10 mouse cellular contexts compared by ENCODE assay signal in the genomic region with DNA sequence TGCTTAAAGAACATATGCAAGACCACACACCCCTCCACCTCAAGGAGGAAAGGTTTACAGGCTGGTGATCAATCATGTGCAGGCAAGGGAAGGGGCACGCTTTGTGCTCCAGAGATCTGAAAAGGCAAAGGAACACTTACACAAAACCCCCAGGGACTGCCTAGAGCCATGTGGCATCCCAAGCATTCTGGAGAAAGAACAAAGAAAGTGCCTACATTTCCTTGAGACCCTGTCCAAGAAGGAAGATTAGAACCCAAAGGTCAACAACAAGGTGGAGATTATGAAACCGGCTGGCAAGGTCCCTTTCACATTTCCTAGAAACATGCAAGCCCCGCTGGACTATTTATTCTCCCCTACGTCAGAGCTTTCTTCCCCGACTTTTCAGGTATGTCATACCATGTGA. TPM values are rescaled to one million over a fixed set of nuclear protein-coding genes. Genes with fewer than 3 reads are reported as not detected.
DNase-seq lines count a peak whose midpoint lies in the region; ATAC-seq and TF ChIP-seq lines count a peak whose summit lies in the region.
"Had no signal": no experiment of that assay in that cellular context is flagged by ENCODE, and none has a peak within 500 bp of the region (broad histone marks: within the 10 kb centered on the region; RNA-seq: fewer than 3 reads in every experiment).

No protein-coding gene starts in this region.

- no peak for ATAC-seq in limb, embryonic 15.5 days (ENCODE audit: insufficient number of reproducible peaks, low FRiP score, low TSS enrichment, low read depth)
- ATAC-seq in stomach, embryonic 15.5 days (ENCODE audit: insufficient read depth, low FRiP score, low read depth): no peak
- no peak for ATAC-seq in megakaryocyte-erythroid progenitor cell, adult 5-6 weeks (replicated peaks; ENCODE audit: low FRiP score, low TSS enrichment, poor library complexity, severe bottlenecking)

- WGBS in kidney, adult 2 months: 33% methylated on average over 5 of the region's 5 CpGs
- WGBS in limb, embryonic 15.5 days: 57% methylated on average over 5 of the region's 5 CpGs
- 44% methylated on average over 5 of the region's 5 CpGs for WGBS in stomach, embryonic 15.5 days
- 69% methylated on average over 5 of the region's 5 CpGs for WGBS in cerebellum, adult 2 months

- no peak overlapping the region for H3K4me2 ChIP-seq in limb, embryonic 15.5 days
- no peak overlapping the region for H3K4me2 ChIP-seq in stomach, embryonic 15.5 days
- H3K4me2 ChIP-seq: embryonic facial prominence, embryonic 12.5 days; hindbrain, embryonic 15.5 days had no signal

- no peaks in the 10 kb centered on the region for H3K9me3 ChIP-seq in limb, embryonic 15.5 days
- no peaks in the 10 kb centered on the region for H3K9me3 ChIP-seq in stomach, embryonic 15.5 days
- H3K9me3 ChIP-seq: embryonic facial prominence, embryonic 12.5 days; hindbrain, embryonic 15.5 days had no signal

- H3K27me3 ChIP-seq in kidney, adult 2 months (replicated peaks; ENCODE audit: control insufficient read depth, insufficient read depth, low read length): no peaks in the 10 kb centered on the region
- H3K27me3 ChIP-seq in limb, embryonic 15.5 days: no peaks in the 10 kb centered on the region
- H3K27me3 ChIP-seq in stomach, embryonic 15.5 days (replicated peaks): no peaks in the 10 kb centered on the region
- no peaks in the 10 kb centered on the region; the same call in 1 of the 2 replicates for H3K27me3 ChIP-seq in cerebellum, adult 2 months (ENCODE audit: control insufficient read depth, insufficient read depth, low read length)
- H3K27me3 ChIP-seq: embryonic facial prominence, embryonic 12.5 days; hindbrain, embryonic 15.5 days had no signal

- intact Hi-C loops in left cerebral cortex, postnatal 25 days (cut with DNase I): loop anchor here (1.0 to 10.0 kb wide), 5 partner anchors 169 to 500 kb away; a partner anchor contains a TSS

- H3K4me3 ChIP-seq in kidney, adult 2 months (ENCODE audit: insufficient read depth, low read depth, low read length): no peak overlapping the region
- H3K4me3 ChIP-seq in limb, embryonic 15.5 days: no peak overlapping the region
- no peak overlapping the region for H3K4me3 ChIP-seq in stomach, embryonic 15.5 days (replicated peaks)
- H3K4me3 ChIP-seq in cerebellum, adult 2 months (replicated peaks; ENCODE audit: insufficient read depth, low read depth, low read length): no peak overlapping the region
- H3K4me3 ChIP-seq: embryonic facial prominence, embryonic 12.5 days; hindbrain, embryonic 15.5 days had no signal

- H3K4me1 ChIP-seq in kidney, adult 2 months (ENCODE audit: control insufficient read depth, insufficient read depth, low read length): peaks cover 28% of the 10 kb centered on the region
- peaks cover 7% of the 10 kb centered on the region; the same call in 1 of the 2 replicates for H3K4me1 ChIP-seq in limb, embryonic 15.5 days
- H3K4me1 ChIP-seq in stomach, embryonic 15.5 days: no peaks in the 10 kb centered on the region
- no peaks in the 10 kb centered on the region for H3K4me1 ChIP-seq in cerebellum, adult 2 months (ENCODE audit: control insufficient read depth, insufficient read depth, low read length)
- H3K4me1 ChIP-seq: hindbrain, embryonic 15.5 days had no signal

- no peaks in the 10 kb centered on the region for H3K36me3 ChIP-seq in kidney, adult 2 months (ENCODE audit: control insufficient read depth, insufficient read depth, low read length)
- H3K36me3 ChIP-seq in limb, embryonic 15.5 days: no peaks in the 10 kb centered on the region
- no peaks in the 10 kb centered on the region for H3K36me3 ChIP-seq in stomach, embryonic 15.5 days
- H3K36me3 ChIP-seq: embryonic facial prominence, embryonic 12.5 days; hindbrain, embryonic 15.5 days had no signal

- no peak for TF ChIP-seq POLR2A in kidney, adult 2 months (IDR thresholded peaks at IDR 0.05; ENCODE audit: low read depth, low read length)
- no peak for TF ChIP-seq POLR2A in cerebellum, adult 2 months (IDR thresholded peaks at IDR 0.05; ENCODE audit: borderline replicate concordance, insufficient read depth, low read length)

- H3K27ac ChIP-seq in kidney, adult 2 months (ENCODE audit: insufficient read depth, low read depth, low read length): no peak overlapping the region
- H3K27ac ChIP-seq in limb, embryonic 15.5 days: 0 out of 2 replicates have a peak overlapping the region, but pooled peaks have one; percentile 19
- peak overlapping the region; percentile 14; the same call in 1 of the 2 replicates for H3K27ac ChIP-seq in stomach, embryonic 15.5 days
- H3K27ac ChIP-seq in cerebellum, adult 2 months (ENCODE audit: insufficient read depth, low read length): no peak overlapping the region
- H3K27ac ChIP-seq: embryonic facial prominence, embryonic 12.5 days; hindbrain, embryonic 15.5 days had no signal

- H3K9ac ChIP-seq in limb, embryonic 15.5 days: no peak overlapping the region
- no peak overlapping the region for H3K9ac ChIP-seq in stomach, embryonic 15.5 days
- H3K9ac ChIP-seq: embryonic facial prominence, embryonic 12.5 days; hindbrain, embryonic 15.5 days had no signal

- DNase-seq in kidney, adult 11 months: peak; percentile 59
- DNase-seq in kidney, postnatal 10 days: no peak
- peak; percentile 86 for DNase-seq in kidney, adult 2 months
- no peak for DNase-seq in cerebellum, adult 2 months
- no peak for DNase-seq in left cerebral cortex, postnatal 25 days (ENCODE audit: low spot score in 2 of 2)

- no peak for TF ChIP-seq CTCF in kidney, adult 2 months (conservative IDR thresholded peaks at IDR 0.05; ENCODE audit: insufficient read depth, insufficient read length, low read depth, low read length)
- TF ChIP-seq CTCF in cerebellum, adult 2 months (IDR thresholded peaks at IDR 0.05; ENCODE audit: borderline replicate concordance, insufficient read depth, low read depth, low read length): no peak

RNA-seq across cellular contexts. Expression of a gene that starts 11.2 kb away (rescaled TPM):
- 4.7 and 5.8 TPM in 2 replicates for polyA plus RNA-seq in kidney, adult 2 months (2012; rRNA removed)
- polyA plus RNA-seq in limb, embryonic 15.5 days (2015; fragmentation: Nextera tagmentation; extraction: Ambion mirVana): 56.5 and 62.3 TPM in 2 replicates
- 43.4 and 50.8 TPM in 2 replicates for polyA plus RNA-seq in stomach, embryonic 15.5 days (2015; fragmentation: Nextera tagmentation; extraction: Ambion mirVana)
- polyA plus RNA-seq in cerebellum, adult 2 months (2012; rRNA removed): 16.9 and 17.3 TPM in 2 replicates
- total RNA-seq in megakaryocyte-erythroid progenitor cell, adult 5-6 weeks (2014; fragmentation: Nextera tagmentation): 63.6 and 66.2 TPM in 2 replicates
- total RNA-seq in megakaryocyte-erythroid progenitor cell, adult 5-6 weeks (2017): 70.4 and 95.9 TPM in 2 replicates
- total RNA-seq in left cerebral cortex, postnatal 25 days (2021): 10 to 100 TPM; 15.8 to 19.8 TPM

RNA-seq across cellular contexts. Expression of a gene that starts 11.5 kb away (rescaled TPM):
- 5.1 and 5.9 TPM in 2 replicates for polyA plus RNA-seq in kidney, adult 2 months (2012; rRNA removed)
- polyA plus RNA-seq in limb, embryonic 15.5 days (2015; fragmentation: Nextera tagmentation; extraction: Ambion mirVana): 0.99 and 1.2 TPM in 2 replicates
- polyA plus RNA-seq in stomach, embryonic 15.5 days (2015; fragmentation: Nextera tagmentation; extraction: Ambion mirVana): 0.48 and 0.50 TPM in 2 replicates
- 0.29 and 0.36 TPM in 2 replicates for polyA plus RNA-seq in cerebellum, adult 2 months (2012; rRNA removed)
- 0.47 TPM in 1 of 2 replicates, not detected in the other for total RNA-seq in megakaryocyte-erythroid progenitor cell, adult 5-6 weeks (2014; fragmentation: Nextera tagmentation)
- 0.46 TPM in 1 of 2 replicates, not detected in the other for total RNA-seq in megakaryocyte-erythroid progenitor cell, adult 5-6 weeks (2017)
- total RNA-seq in left cerebral cortex, postnatal 25 days (2021): 1 to 10 TPM in 1 of 2 experiments, under 1 TPM in 1; 0.62 to 1.1 TPM

Comparison
In these comparisons a context has a peak if more than half of its experiments do, and no peak if none do; other contexts are left out.
1. DNase-seq: peak in kidney, adult 11 months (single experiment) and kidney, adult 2 months (single experiment); none in kidney, postnatal 10 days (single experiment), cerebellum, adult 2 months (0 of 2) and left cerebral cortex, postnatal 25 days (0 of 2).
2. H3K27ac ChIP-seq: peak in limb, embryonic 15.5 days (single experiment) and stomach, embryonic 15.5 days (single experiment); none in kidney, adult 2 months (single experiment) and cerebellum, adult 2 months (single experiment).